8 mouse cellular contexts compared by ENCODE assay signal in the genomic region with DNA sequence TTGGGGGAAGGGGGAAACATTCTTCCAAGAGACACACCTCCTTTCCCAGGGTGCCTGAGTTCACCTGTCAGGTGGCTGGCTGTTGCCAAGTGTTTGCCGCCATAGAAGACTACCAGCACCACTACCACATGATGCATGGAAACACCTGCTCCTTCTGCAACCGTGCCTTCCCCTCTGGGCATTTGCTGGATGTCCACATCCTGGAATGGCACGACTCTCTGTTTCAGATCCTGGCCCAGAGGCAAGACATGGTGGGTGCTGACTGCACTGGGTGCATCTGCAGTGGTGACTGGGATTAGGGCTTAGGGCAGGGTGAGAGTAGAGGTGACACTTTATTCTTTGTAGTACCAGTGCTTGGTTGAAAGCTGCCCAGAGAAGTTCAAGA. TPM values are rescaled to one million over a fixed set of nuclear protein-coding genes. Genes with fewer than 3 reads are reported as not detected.
DNase-seq lines count a peak whose midpoint lies in the region; ATAC-seq and TF ChIP-seq lines count a peak whose summit lies in the region.

No protein-coding gene starts in this region.

- no peak for TF ChIP-seq POLR2A in CH12.LX (IDR thresholded peaks at IDR 0.05; ENCODE audit: low read depth, low read length)

- peak; percentile 3 for DNase-seq in embryo, embryonic 10 days (ENCODE audit: low spot score)
- DNase-seq in embryo, embryonic 11 days: no peak
- no peak for DNase-seq in CH12.LX (ENCODE audit: extremely low read depth)
- DNase-seq in ovary, postnatal 36 days (ENCODE audit: low spot score): no peak
- DNase-seq in urinary bladder, adult 2 months (ENCODE audit: low spot score): no peak
- no peak for DNase-seq in gastrocnemius, adult 8-10 months (ENCODE audit: low spot score in 2 of 2)

- ATAC-seq in forebrain, embryonic 16.5 days: no peak
- no peak for ATAC-seq in liver, embryonic 16.5 days (ENCODE audit: low read depth)

- peaks cover 19% of the 10 kb centered on the region for H3K79me2 ChIP-seq in CH12.LX (replicated peaks; ENCODE audit: control insufficient read depth, extremely low read depth, insufficient read depth, poor library complexity, severe bottlenecking)

- TF ChIP-seq RAD21 in CH12.LX (IDR thresholded peaks at IDR 0.05; ENCODE audit: low read depth, low read length): no peak

- in situ Hi-C loops in CH12.LX (cut with MboI; ENCODE audit: low pct_ligation_motif_present, low pct_unique_long_range_greater_than_20kb, low sequenced_read_pairs): no loop called here

- H3K27me3 ChIP-seq in CH12.LX (replicated peaks): no peaks in the 10 kb centered on the region
- no peaks in the 10 kb centered on the region for H3K27me3 ChIP-seq in forebrain, embryonic 16.5 days (replicated peaks; ENCODE audit: control insufficient read depth, insufficient read depth, low read length)
- no peaks in the 10 kb centered on the region for H3K27me3 ChIP-seq in liver, embryonic 16.5 days (ENCODE audit: control insufficient read depth, insufficient read depth, low read depth, low read length)

- peaks cover 12 to 31% of the 10 kb centered on the region in 2 experiments for H3K4me1 ChIP-seq in CH12.LX (ENCODE audit: control insufficient read depth in 1 of 2, insufficient read depth in 2 of 2)
- peaks cover 21% of the 10 kb centered on the region for H3K4me1 ChIP-seq in forebrain, embryonic 16.5 days (replicated peaks; ENCODE audit: control insufficient read depth, insufficient read depth, low read length)
- H3K4me1 ChIP-seq in liver, embryonic 16.5 days (ENCODE audit: control insufficient read depth, low read depth, low read length): peaks cover 11% of the 10 kb centered on the region

- TF ChIP-seq EP300 in CH12.LX (IDR thresholded peaks at IDR 0.05; ENCODE audit: low read length): no peak

- peak overlapping the region; percentile 69 for H3K4me2 ChIP-seq in CH12.LX (ENCODE audit: insufficient read depth, low read depth, poor library complexity, severe bottlenecking)
- H3K4me2 ChIP-seq in forebrain, embryonic 16.5 days (ENCODE audit: low read length): peak overlapping the region; percentile 67
- H3K4me2 ChIP-seq in liver, embryonic 16.5 days (ENCODE audit: low read depth, low read length): peak overlapping the region; percentile 92

- no peak for TF ChIP-seq CTCF in CH12.LX (conservative IDR thresholded peaks at IDR 0.05 in 1 of 2, IDR thresholded peaks at IDR 0.05 in 1 of 2; ENCODE audit: low read depth in 2 of 2, low read length in 2 of 2)

- dilution Hi-C loops in CH12.LX (cut with MboI; ENCODE audit: extremely low pct_ligation_motif_present, extremely low pct_unique_long_range_greater_than_20kb, low sequenced_read_pairs): no loop called here

- H3K27ac ChIP-seq in CH12.LX (ENCODE audit: insufficient read depth, low read depth): no peak overlapping the region
- H3K27ac ChIP-seq in forebrain, embryonic 16.5 days (ENCODE audit: low read length): no peak overlapping the region
- no peak overlapping the region for H3K27ac ChIP-seq in liver, embryonic 16.5 days (ENCODE audit: low read length)

- no peaks in the 10 kb centered on the region for H3K9me3 ChIP-seq in CH12.LX (replicated peaks; ENCODE audit: low read length)
- no peaks in the 10 kb centered on the region for H3K9me3 ChIP-seq in forebrain, embryonic 16.5 days (ENCODE audit: control insufficient read depth, low read length)
- H3K9me3 ChIP-seq in liver, embryonic 16.5 days (replicated peaks; ENCODE audit: control insufficient read depth, low read length): no peaks in the 10 kb centered on the region

- H3K9ac ChIP-seq in CH12.LX (ENCODE audit: insufficient read depth, low read depth): peak overlapping the region; percentile 6; the same call in 1 of the 2 replicates
- H3K9ac ChIP-seq in forebrain, embryonic 16.5 days (replicated peaks; ENCODE audit: low read depth, low read length): peak overlapping the region; percentile 93
- H3K9ac ChIP-seq in liver, embryonic 16.5 days (ENCODE audit: low read depth, low read length): peak overlapping the region; percentile 88

- peaks cover 27 to 64% of the 10 kb centered on the region in 2 experiments for H3K36me3 ChIP-seq in CH12.LX (replicated peaks in 1 of 2; ENCODE audit: control insufficient read depth in 1 of 2, insufficient read depth in 1 of 2, low read length in 1 of 2)
- H3K36me3 ChIP-seq in forebrain, embryonic 16.5 days (ENCODE audit: control insufficient read depth, insufficient read depth): peaks cover 15% of the 10 kb centered on the region
- H3K36me3 ChIP-seq in liver, embryonic 16.5 days (ENCODE audit: control insufficient read depth, insufficient read depth): peaks cover 6% of the 10 kb centered on the region

- 58% methylated on average over 3 of the region's 3 CpGs for WGBS in forebrain, embryonic 16.5 days
- WGBS in liver, embryonic 16.5 days (ENCODE audit: insufficient replicate concordance): 68% methylated on average over 3 of the region's 3 CpGs

- H3K4me3 ChIP-seq in CH12.LX (replicated peaks in 1 of 3; ENCODE audit: low read depth in 2 of 3, low read length in 2 of 3, poor library complexity in 1 of 3): peak overlapping the region; percentile 94 to 96 (median 94)
- H3K4me3 ChIP-seq in forebrain, embryonic 16.5 days (replicated peaks; ENCODE audit: low read length): peak overlapping the region; percentile 86
- H3K4me3 ChIP-seq in liver, embryonic 16.5 days (ENCODE audit: low read depth, low read length): peak overlapping the region; percentile 89

TF ChIP-seq in CH12.LX, 34 proteins besides CTCF, POLR2A, EP300 and RAD21 (continues in another document):
- TF ChIP-seq GABPA (IDR thresholded peaks at IDR 0.05; ENCODE audit: insufficient replicate concordance, low read depth, low read length): no peak
- TF ChIP-seq ZKSCAN1 (IDR thresholded peaks at IDR 0.05; ENCODE audit: borderline replicate concordance, low read depth, low read length): no peak
- no peak for TF ChIP-seq NRF1 (IDR thresholded peaks at IDR 0.05; ENCODE audit: low read depth, low read length)
- TF ChIP-seq MYC (IDR thresholded peaks at IDR 0.05; ENCODE audit: low read depth, low read length): no peak
- no peak for TF ChIP-seq MAX (IDR thresholded peaks at IDR 0.05; ENCODE audit: low read length)
- TF ChIP-seq USF1 (IDR thresholded peaks at IDR 0.05; ENCODE audit: low read depth, low read length): no peak
- TF ChIP-seq MEF2A (IDR thresholded peaks at IDR 0.05; ENCODE audit: borderline replicate concordance, low read depth, low read length): no peak
- no peak for TF ChIP-seq MXI1 (IDR thresholded peaks at IDR 0.05; ENCODE audit: low read depth, low read length)
- TF ChIP-seq USF2 (conservative IDR thresholded peaks at IDR 0.05; ENCODE audit: low read depth, low read length): no peak
- TF ChIP-seq ZC3H11A (IDR thresholded peaks at IDR 0.05; ENCODE audit: low read depth, low read length): no peak
- no peak for TF ChIP-seq ETS1 (conservative IDR thresholded peaks at IDR 0.05; ENCODE audit: low read depth, low read length)
- no peak for TF ChIP-seq UBTF (IDR thresholded peaks at IDR 0.05; ENCODE audit: low read depth, low read length)
- TF ChIP-seq PAX5 (IDR thresholded peaks at IDR 0.05; ENCODE audit: low read length): no peak
- no peak for TF ChIP-seq HCFC1 (IDR thresholded peaks at IDR 0.05; ENCODE audit: low read depth, low read length)
- TF ChIP-seq E2F4 (IDR thresholded peaks at IDR 0.05; ENCODE audit: insufficient replicate concordance, low read depth, low read length): no peak

RNA-seq across cellular contexts. Expression of gene Tubgcp2, which starts 0.7 kb away (rescaled TPM):
- 40.1 and 42.5 TPM in 2 replicates for total RNA-seq in CH12.LX (2012; rRNA removed)
- 50.4 and 50.6 TPM in 2 replicates for total RNA-seq in CH12.LX (2014; rRNA removed)
- 39.5 and 46.7 TPM in 2 replicates for polyA plus RNA-seq in CH12.LX (2012; ENCODE audit: insufficient read length, low read depth)
- polyA plus RNA-seq in forebrain, embryonic 16.5 days (2015; fragmentation: Nextera tagmentation; extraction: Ambion mirVana): 72.7 and 76.3 TPM in 2 replicates
- polyA plus RNA-seq in liver, embryonic 16.5 days (2015; fragmentation: Nextera tagmentation; extraction: Ambion mirVana): 22.2 and 23.3 TPM in 2 replicates
- polyA plus RNA-seq in urinary bladder, adult 2 months (2012; rRNA removed): 33.2 and 33.3 TPM in 2 replicates
- 10 to 100 TPM; 19.9 to 22.3 (median 20.9) TPM for total RNA-seq in gastrocnemius, adult 8-10 months (2022)

RNA-seq across cellular contexts. Expression of gene Zfp511, which starts 1.0 kb away (rescaled TPM):
- 44.4 and 44.6 TPM in 2 replicates for total RNA-seq in CH12.LX (2012; rRNA removed)
- 41.4 and 43.8 TPM in 2 replicates for total RNA-seq in CH12.LX (2014; rRNA removed)
- polyA plus RNA-seq in CH12.LX (2012; ENCODE audit: insufficient read length, low read depth): 50.1 and 52.2 TPM in 2 replicates
- 54.5 and 62.0 TPM in 2 replicates for polyA plus RNA-seq in forebrain, embryonic 16.5 days (2015; fragmentation: Nextera tagmentation; extraction: Ambion mirVana)
- 15.5 and 16.5 TPM in 2 replicates for polyA plus RNA-seq in liver, embryonic 16.5 days (2015; fragmentation: Nextera tagmentation; extraction: Ambion mirVana)
- polyA plus RNA-seq in urinary bladder, adult 2 months (2012; rRNA removed): 72.4 and 98.7 TPM in 2 replicates
- 10 to 100 TPM in 1 of 4 experiments, 1 to 10 TPM in 3; 6.1 to 11.2 (median 8.4) TPM for total RNA-seq in gastrocnemius, adult 8-10 months (2022)

RNA-seq across cellular contexts. Expression of gene Msx3, which starts 11.7 kb away (rescaled TPM):
- total RNA-seq in CH12.LX (2012; rRNA removed): not detected in 2 replicates
- total RNA-seq in CH12.LX (2014; rRNA removed): not detected in 2 replicates
- polyA plus RNA-seq in CH12.LX (2012; ENCODE audit: insufficient read length, low read depth): not detected in 2 replicates
- polyA plus RNA-seq in forebrain, embryonic 16.5 days (2015; fragmentation: Nextera tagmentation; extraction: Ambion mirVana): 0.62 and 1.7 TPM in 2 replicates
- not detected in 2 replicates for polyA plus RNA-seq in liver, embryonic 16.5 days (2015; fragmentation: Nextera tagmentation; extraction: Ambion mirVana)
- 0.03 TPM in 2 replicates for polyA plus RNA-seq in urinary bladder, adult 2 months (2012; rRNA removed)
- total RNA-seq in gastrocnemius, adult 8-10 months (2022): not detected

RNA-seq across cellular contexts. Expression of gene Adam8, which starts 44.8 kb away (rescaled TPM):
- total RNA-seq in CH12.LX (2012; rRNA removed): 61.4 and 63.7 TPM in 2 replicates
- total RNA-seq in CH12.LX (2014; rRNA removed): 46.5 and 51.0 TPM in 2 replicates
- polyA plus RNA-seq in CH12.LX (2012; ENCODE audit: insufficient read length, low read depth): 43.7 and 46.3 TPM in 2 replicates
- polyA plus RNA-seq in forebrain, embryonic 16.5 days (2015; fragmentation: Nextera tagmentation; extraction: Ambion mirVana): 3.3 and 4.7 TPM in 2 replicates
- polyA plus RNA-seq in liver, embryonic 16.5 days (2015; fragmentation: Nextera tagmentation; extraction: Ambion mirVana): 1.6 and 1.8 TPM in 2 replicates
- polyA plus RNA-seq in urinary bladder, adult 2 months (2012; rRNA removed): 5.8 and 6.3 TPM in 2 replicates
- under 1 TPM in 3 of 4 experiments, not detected in 1; 0.22 to 0.54 (median 0.39) TPM for total RNA-seq in gastrocnemius, adult 8-10 months (2022)

RNA-seq across cellular contexts. Expression of gene Caly, which starts 45.2 kb away (rescaled TPM):
- total RNA-seq in CH12.LX (2012; rRNA removed): not detected in 2 replicates
- total RNA-seq in CH12.LX (2014; rRNA removed): not detected in 2 replicates
- polyA plus RNA-seq in CH12.LX (2012; ENCODE audit: insufficient read length, low read depth): not detected in 2 replicates
- polyA plus RNA-seq in forebrain, embryonic 16.5 days (2015; fragmentation: Nextera tagmentation; extraction: Ambion mirVana): 116 and 179 TPM in 2 replicates
- polyA plus RNA-seq in liver, embryonic 16.5 days (2015; fragmentation: Nextera tagmentation; extraction: Ambion mirVana): not detected in 2 replicates
- 0.83 and 1.0 TPM in 2 replicates for polyA plus RNA-seq in urinary bladder, adult 2 months (2012; rRNA removed)
- total RNA-seq in gastrocnemius, adult 8-10 months (2022): under 1 TPM; 0.29 to 0.78 (median 0.47) TPM

Comparison
In these comparisons a context has a peak if more than half of its experiments do, and no peak if none do; other contexts are left out.
1. H3K9ac ChIP-seq: peak in every context shown above with its lines; median percentile 93 in forebrain, embryonic 16.5 days; 88 in liver, embryonic 16.5 days; 6 in CH12.LX.